Mouse (Mus musculus) left cerebral cortex, postnatal 14 days (tissue): ENCODE measurements at regions not wholly inside any gene's neighbourhood (a gene's known extent, or its start where the extent isn't known, plus 50 kb on each side); places are given as distances from the start of the nearest gene placed in this dataset.

ENCODE experiments used
- DNase-seq, 2 experiments: peaks; one replicate each; pipeline ENCODE4 v3.0.0; 2021 to 2022; ENCODE audit warnings: low spot score in 2 of 2, mixed read lengths in 1 of 2
- intact Hi-C: fragments of 180-260 bp; cut with DNase I; formaldehyde crosslinking; loops from one replicate; pipeline ENCODE4 v1.15.1; 2025
- microRNA-seq, 2 experiments: library from miRNA; unstranded; fragments of <30 nt; microRNA quantifications; one replicate each; pipeline ENCODE4 v1.2.0; 2022

DNA sequence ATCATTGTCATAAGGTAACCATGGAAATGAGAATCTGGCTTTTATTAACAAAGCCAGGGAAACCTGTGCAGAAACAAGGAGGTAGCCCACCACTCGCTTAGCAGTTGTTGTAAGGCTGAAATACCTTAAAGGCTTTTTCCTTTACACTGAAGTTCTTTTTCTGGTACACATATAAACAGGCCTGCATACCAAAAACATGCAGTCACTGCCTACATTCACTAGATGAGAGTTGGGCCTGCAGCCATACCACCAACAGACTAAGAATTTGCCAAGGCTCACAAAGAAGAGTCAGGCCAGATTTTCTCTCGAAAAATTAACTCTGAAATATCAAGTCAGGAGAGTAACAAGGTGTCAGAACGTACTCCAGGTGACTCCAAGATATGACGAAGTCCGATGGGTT, 61.3 kb upstream of the Mpdz start:
- no peak for DNase-seq
- intact Hi-C loops, result no loop called here

DNA sequence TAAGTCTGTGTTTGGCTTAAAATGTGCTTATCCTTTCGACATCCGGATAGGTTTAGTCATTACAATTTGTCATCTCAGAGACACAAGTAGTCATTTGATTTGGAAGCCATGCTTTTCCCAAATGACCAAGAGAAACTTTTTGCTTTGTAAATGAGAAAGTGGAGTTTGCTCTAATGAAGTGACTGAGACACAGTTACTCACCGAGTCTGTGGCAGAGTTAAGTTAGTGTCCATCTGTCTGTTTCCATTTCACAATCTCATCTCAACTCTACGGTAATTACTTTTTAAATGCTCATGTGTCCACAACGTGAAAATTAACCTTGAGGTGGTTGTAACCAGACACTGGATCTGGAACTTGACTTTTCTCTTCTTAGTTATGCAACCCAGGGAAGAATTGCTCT, 59.2 kb upstream of the Mpdz start:
- DNase-seq, result no peak
- intact Hi-C loops, result no loop called here

DNA sequence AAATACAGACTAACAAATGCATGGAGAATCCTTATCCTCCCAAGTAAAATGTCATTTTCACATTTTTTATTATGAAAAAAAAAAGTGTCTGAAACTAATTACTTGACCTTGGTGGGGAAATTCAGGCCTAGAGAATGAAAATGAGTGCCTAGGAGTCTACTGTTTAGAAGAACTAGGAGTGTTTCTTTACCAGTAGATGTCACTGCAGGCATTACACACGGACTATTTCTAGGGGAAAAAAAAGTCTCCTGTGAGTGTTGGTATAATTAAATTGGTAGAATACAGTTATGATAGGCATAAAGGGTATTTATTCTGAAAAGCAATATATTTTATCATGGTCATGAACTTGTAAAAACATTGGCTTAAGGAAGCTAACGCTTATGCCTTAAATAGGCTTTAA, 55.5 kb upstream of the Mpdz start:
- intact Hi-C loops, result loop anchor here (2.0 to 10.0 kb wide), 2 partner anchors 1045 to 1117 kb away; no protein-coding TSS in a partner anchor

DNA sequence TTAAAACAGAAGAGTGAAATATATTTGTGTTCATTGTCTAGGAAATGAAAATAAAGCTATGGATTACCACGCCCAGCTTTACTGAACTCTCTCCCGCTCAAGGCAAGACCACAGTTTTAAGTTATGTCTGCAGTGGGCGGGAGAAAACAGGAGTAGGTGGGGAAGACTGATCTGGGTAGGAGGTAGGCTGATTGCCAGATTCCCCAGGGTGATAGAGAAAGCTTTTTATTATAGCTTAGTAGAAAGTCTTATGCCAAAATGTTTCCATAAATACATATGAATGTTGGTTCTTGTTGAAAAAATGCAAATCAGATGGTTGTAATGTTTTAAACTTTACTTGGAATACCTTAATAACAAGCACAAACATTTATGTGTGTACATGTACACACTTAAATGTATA, 50.2 kb upstream of the Mpdz start:
- intact Hi-C loops, result loop anchor here (10.0 kb wide), 1 partner anchor 1122 kb away; no protein-coding TSS in a partner anchor

More for the DNA sequence above, 55.5 kb upstream of the Mpdz start:
- peak; percentile 7 to 36 for DNase-seq

More for the DNA sequence above, 50.2 kb upstream of the Mpdz start:
- DNase-seq, result no peak

Small RNA genes lying in the stretch of these regions (microRNA-seq; reads per million reads assigned to microRNA genes)
- 0 reads per million in 2 experiments for gene Gm22402
